Mouse (Mus musculus) testis, adult 10 weeks (tissue): Measurements from ENCODE around the gene Fcnb. TPM values are rescaled to one million over a fixed set of nuclear protein-coding genes. Genes with fewer than 3 reads are reported as not detected.

Experiments used
- polyA plus RNA-seq: library from polyadenylated mRNA; stranded (reverse); fragments of 350-450 nt; fragmentation: Illumina TruSeq; extraction: RNeasy Lipid Tissue Mini Kit (QIAGEN cat#74804); gene quantifications from one replicate; pipeline ENCODE4 v1.2.3, GENCODE M21; 2014; ENCODE audit warnings: low read depth, low replicate concordance

Gene Fcnb
- polyA plus RNA-seq, result not detected

GRCm38 (mm10) chr2:28084768-28085167 is at the start of gene Fcnb:
Fcnb (minus strand) TSS chr2:28084885.

Other genes with a start within 250 kb of the Fcnb start
- gene Col5a1, start 198.5 kb downstream of the Fcnb start, polyA plus RNA-seq, result 0.52 TPM
- gene Olfm1, start 108.1 kb upstream of the Fcnb start, polyA plus RNA-seq, result 1.2 TPM